Mouse (Mus musculus): ENCODE measurements around the gene Zic4.

DNA sequence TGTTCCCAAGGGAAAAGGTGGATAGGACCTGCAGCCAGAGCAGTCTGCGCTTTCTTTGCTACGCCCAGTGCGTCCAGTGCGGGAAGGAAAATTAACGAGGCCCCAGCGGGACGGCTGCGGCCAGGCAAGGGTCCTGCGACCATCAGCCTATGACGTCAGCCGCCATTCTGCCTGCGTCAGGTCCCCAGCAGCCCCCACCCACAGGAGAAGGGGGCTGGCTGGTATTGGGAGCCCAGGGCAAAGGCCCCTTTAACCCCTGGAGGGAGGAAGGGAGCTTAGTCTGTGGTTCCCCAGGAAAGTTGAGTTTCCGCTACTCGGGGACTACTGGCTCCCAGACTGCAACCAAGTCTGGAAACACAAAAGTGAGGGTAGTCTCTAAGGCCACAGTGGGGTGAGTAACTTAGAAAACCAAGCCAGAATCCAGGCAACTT lies 11.3 kb upstream of the Zic4 start:
- TF ChIP-seq POLR2AphosphoS2 (IDR thresholded peaks at IDR 0.05; ENCODE audit: insufficient read length, low read depth) (no peak), POLR2A (IDR thresholded peaks at IDR 0.05; ENCODE audit: insufficient read length, low read depth) (no peak), REST (IDR thresholded peaks at IDR 0.05; ENCODE audit: insufficient read depth, insufficient read length) (no peak), CEBPB (IDR thresholded peaks at IDR 0.05; ENCODE audit: insufficient read depth, poor library complexity, severe bottlenecking) (no peak)

All from myocyte (in vitro differentiated cells).